Mouse (Mus musculus): Measurements from ENCODE around the gene Dctd. TPM values are rescaled to one million over a fixed set of nuclear protein-coding genes. Genes with fewer than 3 reads are reported as not detected.

Dctd gene
- polyA plus RNA-seq (2012; rRNA removed): 5.0 and 5.7 TPM in 2 replicates

GRCm38 (mm10) chr8:48098792-48099191, at the start of gene Dctd:
Gene Dctd, plus strand, starts transcription at chr8:48099092.
- no peaks in the 10 kb centered on the region for H3K36me3 ChIP-seq (ENCODE audit: control insufficient read depth, insufficient read depth, low read length)
- WGBS: 77% methylated on average over 12 of the region's 12 CpGs
- TF ChIP-seq POLR2A (IDR thresholded peaks at IDR 0.05; ENCODE audit: control insufficient read depth, extremely low read depth, insufficient read depth, low read length, poor library complexity): no peak
- TF ChIP-seq CTCF (IDR thresholded peaks at IDR 0.05; ENCODE audit: borderline replicate concordance, control insufficient read depth, extremely low read depth, insufficient read depth, low read length, poor library complexity): no peak
- no peaks in the 10 kb centered on the region for H3K27me3 ChIP-seq (ENCODE audit: control insufficient read depth, insufficient read depth, low read length)
- DNase-seq: no peak
- H3K4me3 ChIP-seq (ENCODE audit: control insufficient read depth, insufficient read depth, low read length): no peak within 1 kb of the TSS
- H3K4me1 ChIP-seq (replicated peaks; ENCODE audit: control insufficient read depth, insufficient read depth, low read length): no peaks in the 10 kb centered on the region
- H3K27ac ChIP-seq (ENCODE audit: control insufficient read depth, insufficient read depth, low read length): no peak within 1 kb of the TSS

GRCm38 (mm10) chr8:48053611-48054010, 45.3 kb upstream of the Dctd start:
- TF ChIP-seq CTCF (IDR thresholded peaks at IDR 0.05; ENCODE audit: borderline replicate concordance, control insufficient read depth, extremely low read depth, insufficient read depth, low read length, poor library complexity) (no peak), POLR2A (IDR thresholded peaks at IDR 0.05; ENCODE audit: control insufficient read depth, extremely low read depth, insufficient read depth, low read length, poor library complexity) (no peak)
- H3K27me3 ChIP-seq (ENCODE audit: control insufficient read depth, insufficient read depth, low read length): no peaks in the 10 kb centered on the region
- no peaks in the 10 kb centered on the region for H3K36me3 ChIP-seq (ENCODE audit: control insufficient read depth, insufficient read depth, low read length)
- H3K27ac ChIP-seq (ENCODE audit: control insufficient read depth, insufficient read depth, low read length): no peak overlapping the region
- H3K4me1 ChIP-seq (replicated peaks; ENCODE audit: control insufficient read depth, insufficient read depth, low read length): no peaks in the 10 kb centered on the region
- WGBS: 94% methylated on average over 5 of the region's 5 CpGs
- DNase-seq: no peak
- H3K4me3 ChIP-seq (ENCODE audit: control insufficient read depth, insufficient read depth, low read length): no peak overlapping the region

GRCm38 (mm10) chr8:48063526-48064072, 35.3 kb upstream of the Dctd start:
- no peak overlapping the region for H3K27ac ChIP-seq (ENCODE audit: control insufficient read depth, insufficient read depth, low read length)
- no peaks in the 10 kb centered on the region for H3K27me3 ChIP-seq (ENCODE audit: control insufficient read depth, insufficient read depth, low read length)
- no peak for DNase-seq
- no peaks in the 10 kb centered on the region for H3K36me3 ChIP-seq (ENCODE audit: control insufficient read depth, insufficient read depth, low read length)
- TF ChIP-seq POLR2A (IDR thresholded peaks at IDR 0.05; ENCODE audit: control insufficient read depth, extremely low read depth, insufficient read depth, low read length, poor library complexity): no peak
- no peak for TF ChIP-seq CTCF (IDR thresholded peaks at IDR 0.05; ENCODE audit: borderline replicate concordance, control insufficient read depth, extremely low read depth, insufficient read depth, low read length, poor library complexity)
- H3K4me3 ChIP-seq (ENCODE audit: control insufficient read depth, insufficient read depth, low read length): no peak overlapping the region
- 94% methylated on average over 5 of the region's 5 CpGs for WGBS
- no peaks in the 10 kb centered on the region for H3K4me1 ChIP-seq (replicated peaks; ENCODE audit: control insufficient read depth, insufficient read depth, low read length)

GRCm38 (mm10) chr8:48074149-48074548, 24.7 kb upstream of the Dctd start:
- Histone ChIP-seq H3K36me3 (ENCODE audit: control insufficient read depth, insufficient read depth, low read length) (no peaks in the 10 kb centered on the region), H3K27me3 (ENCODE audit: control insufficient read depth, insufficient read depth, low read length) (no peaks in the 10 kb centered on the region), H3K4me1 (replicated peaks; ENCODE audit: control insufficient read depth, insufficient read depth, low read length) (no peaks in the 10 kb centered on the region), H3K27ac (ENCODE audit: control insufficient read depth, insufficient read depth, low read length) (no peak overlapping the region), H3K4me3 (ENCODE audit: control insufficient read depth, insufficient read depth, low read length) (no peak overlapping the region)
- 97% methylated on average over 2 of the region's 2 CpGs for WGBS
- TF ChIP-seq CTCF (IDR thresholded peaks at IDR 0.05; ENCODE audit: borderline replicate concordance, control insufficient read depth, extremely low read depth, insufficient read depth, low read length, poor library complexity) (no peak), POLR2A (IDR thresholded peaks at IDR 0.05; ENCODE audit: control insufficient read depth, extremely low read depth, insufficient read depth, low read length, poor library complexity) (no peak)
- no peak for DNase-seq

- Histone ChIP-seq H3K36me3 (ENCODE audit: control insufficient read depth, insufficient read depth, low read length) (no peaks in the 10 kb centered on the region), H3K27ac (ENCODE audit: control insufficient read depth, insufficient read depth, low read length) (no peak overlapping the region), H3K4me3 (ENCODE audit: control insufficient read depth, insufficient read depth, low read length) (no peak overlapping the region), H3K27me3 (ENCODE audit: control insufficient read depth, insufficient read depth, low read length) (no peaks in the 10 kb centered on the region), H3K4me1 (replicated peaks; ENCODE audit: control insufficient read depth, insufficient read depth, low read length) (no peaks in the 10 kb centered on the region)
- TF ChIP-seq CTCF (IDR thresholded peaks at IDR 0.05; ENCODE audit: borderline replicate concordance, control insufficient read depth, extremely low read depth, insufficient read depth, low read length, poor library complexity) (no peak), POLR2A (IDR thresholded peaks at IDR 0.05; ENCODE audit: control insufficient read depth, extremely low read depth, insufficient read depth, low read length, poor library complexity) (no peak)
- WGBS: 89% methylated on average over 10 of the region's 10 CpGs
- no peak for DNase-seq
These were observed 16.5 kb upstream of the Dctd start for GRCm38 (mm10) chr8:48082343-48082742.

GRCm38 (mm10) chr8:48090661-48091060, 8.2 kb upstream of the Dctd start:
- Histone ChIP-seq H3K36me3 (ENCODE audit: control insufficient read depth, insufficient read depth, low read length) (no peaks in the 10 kb centered on the region), H3K4me3 (ENCODE audit: control insufficient read depth, insufficient read depth, low read length) (no peak overlapping the region), H3K27ac (ENCODE audit: control insufficient read depth, insufficient read depth, low read length) (no peak overlapping the region), H3K27me3 (ENCODE audit: control insufficient read depth, insufficient read depth, low read length) (no peaks in the 10 kb centered on the region), H3K4me1 (replicated peaks; ENCODE audit: control insufficient read depth, insufficient read depth, low read length) (no peaks in the 10 kb centered on the region)
- no peak for TF ChIP-seq CTCF (IDR thresholded peaks at IDR 0.05; ENCODE audit: borderline replicate concordance, control insufficient read depth, extremely low read depth, insufficient read depth, low read length, poor library complexity)
- TF ChIP-seq POLR2A (IDR thresholded peaks at IDR 0.05; ENCODE audit: control insufficient read depth, extremely low read depth, insufficient read depth, low read length, poor library complexity): no peak
- DNase-seq: no peak
- WGBS: 93% methylated on average over 8 of the region's 8 CpGs

GRCm38 (mm10) chr8:48095378-48095777, 3.5 kb upstream of the Dctd start:
- TF ChIP-seq CTCF (IDR thresholded peaks at IDR 0.05; ENCODE audit: borderline replicate concordance, control insufficient read depth, extremely low read depth, insufficient read depth, low read length, poor library complexity) (no peak), POLR2A (IDR thresholded peaks at IDR 0.05; ENCODE audit: control insufficient read depth, extremely low read depth, insufficient read depth, low read length, poor library complexity) (no peak)
- no peak overlapping the region for H3K27ac ChIP-seq (ENCODE audit: control insufficient read depth, insufficient read depth, low read length)
- H3K27me3 ChIP-seq (ENCODE audit: control insufficient read depth, insufficient read depth, low read length): no peaks in the 10 kb centered on the region
- no peaks in the 10 kb centered on the region for H3K4me1 ChIP-seq (replicated peaks; ENCODE audit: control insufficient read depth, insufficient read depth, low read length)
- H3K36me3 ChIP-seq (ENCODE audit: control insufficient read depth, insufficient read depth, low read length): no peaks in the 10 kb centered on the region
- 90% methylated on average over 5 of the region's 5 CpGs for WGBS
- DNase-seq: no peak
- no peak overlapping the region for H3K4me3 ChIP-seq (ENCODE audit: control insufficient read depth, insufficient read depth, low read length)
